Mouse (Mus musculus): Measurements from ENCODE around the gene Siglece. TPM values are rescaled to one million over a fixed set of nuclear protein-coding genes. Genes with fewer than 3 reads are reported as not detected.

Gene Siglece
- polyA plus RNA-seq, 1 experiment from 2014 or later, result 0.15 TPM

- H3K9me3 ChIP-seq (ENCODE audit: control insufficient read depth, low read length), result no peaks in the 10 kb centered on the region
- H3K27me3 ChIP-seq (ENCODE audit: control insufficient read depth, insufficient read depth, low read length), result no peaks in the 10 kb centered on the region
- no peaks in the 10 kb centered on the region for H3K36me3 ChIP-seq (ENCODE audit: control insufficient read depth, insufficient read depth, low read length)
- H3K4me2 ChIP-seq (ENCODE audit: low read depth, low read length), result no peak overlapping the region
- H3K4me3 ChIP-seq (ENCODE audit: low read depth, low read length), result no peak overlapping the region
- H3K4me1 ChIP-seq (ENCODE audit: control insufficient read depth, insufficient read depth, low read length), result 0 out of 2 replicates have a peak, but pooled peaks cover 3% of the 10 kb centered on the region
- ATAC-seq (ENCODE audit: low read depth), result no peak
- no peak overlapping the region for H3K27ac ChIP-seq (ENCODE audit: low read depth, low read length)
- H3K9ac ChIP-seq (replicated peaks; ENCODE audit: low read depth, low read length), result no peak overlapping the region
- WGBS, result 83% methylated on average over 7 of the region's 7 CpGs
These were observed 51.6 kb downstream of the Siglece start for GRCm38 (mm10) chr7:43608316-43608824.

- Histone ChIP-seq H3K36me3 (ENCODE audit: control insufficient read depth, insufficient read depth, low read length) (no peaks in the 10 kb centered on the region), H3K27me3 (ENCODE audit: control insufficient read depth, insufficient read depth, low read length) (no peaks in the 10 kb centered on the region), H3K9ac (replicated peaks; ENCODE audit: low read depth, low read length) (no peak overlapping the region), H3K4me2 (ENCODE audit: low read depth, low read length) (peak overlapping the region; percentile 71), H3K4me3 (ENCODE audit: low read depth, low read length) (no peak overlapping the region), H3K27ac (ENCODE audit: low read depth, low read length) (no peak overlapping the region), H3K9me3 (ENCODE audit: control insufficient read depth, low read length) (no peaks in the 10 kb centered on the region), H3K4me1 (ENCODE audit: control insufficient read depth, insufficient read depth, low read length) (0 out of 2 replicates have a peak, but pooled peaks cover 3% of the 10 kb centered on the region)
- ATAC-seq (ENCODE audit: low read depth), result no peak
- WGBS, result 40% methylated on average over 5 of the region's 5 CpGs
These were observed 52.1 kb downstream of the Siglece start for GRCm38 (mm10) chr7:43607743-43608287.

GRCm38 (mm10) chr7:43606896-43607742, 52.8 kb downstream of the Siglece start, which contains the start of gene Zfp819:
TSS of gene Zfp819 (plus strand) at chr7:43607169.
- Histone ChIP-seq H3K4me1 (ENCODE audit: control insufficient read depth, insufficient read depth, low read length) (0 out of 2 replicates have a peak, but pooled peaks cover 3% of the 10 kb centered on the region), H3K36me3 (ENCODE audit: control insufficient read depth, insufficient read depth, low read length) (no peaks in the 10 kb centered on the region), H3K4me2 (ENCODE audit: low read depth, low read length) (peak within 1 kb of the TSS; percentile 71), H3K9me3 (ENCODE audit: control insufficient read depth, low read length) (no peaks in the 10 kb centered on the region), H3K27ac (ENCODE audit: low read depth, low read length) (no peak within 1 kb of the TSS), H3K9ac (replicated peaks; ENCODE audit: low read depth, low read length) (peak within 1 kb of the TSS; percentile 42; the same call in 1 of the 2 replicates), H3K4me3 (ENCODE audit: low read depth, low read length) (peak within 1 kb of the TSS; percentile 33), H3K27me3 (ENCODE audit: control insufficient read depth, insufficient read depth, low read length) (no peaks in the 10 kb centered on the region)
- peak; percentile 92 for ATAC-seq (ENCODE audit: low read depth)
- WGBS, result 17% methylated on average over 41 of the region's 41 CpGs

- Histone ChIP-seq H3K4me3 (ENCODE audit: low read depth, low read length) (no peak overlapping the region), H3K9me3 (ENCODE audit: control insufficient read depth, low read length) (no peaks in the 10 kb centered on the region), H3K36me3 (ENCODE audit: control insufficient read depth, insufficient read depth, low read length) (no peaks in the 10 kb centered on the region), H3K9ac (replicated peaks; ENCODE audit: low read depth, low read length) (no peak overlapping the region), H3K4me1 (ENCODE audit: control insufficient read depth, insufficient read depth, low read length) (no peaks in the 10 kb centered on the region), H3K27me3 (ENCODE audit: control insufficient read depth, insufficient read depth, low read length) (no peaks in the 10 kb centered on the region), H3K4me2 (ENCODE audit: low read depth, low read length) (no peak overlapping the region), H3K27ac (ENCODE audit: low read depth, low read length) (no peak overlapping the region)
- WGBS, result 9% methylated on average over 5 of the region's 5 CpGs
- no peak for ATAC-seq (ENCODE audit: low read depth)
These were observed 58.1 kb downstream of the Siglece start for GRCm38 (mm10) chr7:43601884-43602283.

Other genes starting within 250 kb of the Siglece start
- not detected in 2 replicates for gene Lim2, start 232.5 kb downstream of the Siglece start, polyA plus RNA-seq (2014; fragmentation: Nextera tagmentation; extraction: Ambion mirVana)
- gene Nkg7, start 223.1 kb downstream of the Siglece start, polyA plus RNA-seq (2014; fragmentation: Nextera tagmentation; extraction: Ambion mirVana), result not detected in 2 replicates
- not detected in 2 replicates for gene Cldnd2, start 219.4 kb downstream of the Siglece start, polyA plus RNA-seq (2014; fragmentation: Nextera tagmentation; extraction: Ambion mirVana)
- gene Etfb, start 216.1 kb downstream of the Siglece start, polyA plus RNA-seq (2014; fragmentation: Nextera tagmentation; extraction: Ambion mirVana), result 107 and 129 TPM in 2 replicates
- 0.27 and 0.41 TPM in 2 replicates for gene Gm45233, start 216.0 kb downstream of the Siglece start, polyA plus RNA-seq (2014; fragmentation: Nextera tagmentation; extraction: Ambion mirVana)
- 13.6 and 15.4 TPM in 2 replicates for gene Vsig10l, start 197.0 kb downstream of the Siglece start, polyA plus RNA-seq (2014; fragmentation: Nextera tagmentation; extraction: Ambion mirVana)
- 9.8 and 14.6 TPM in 2 replicates for gene Iglon5, start 170.1 kb downstream of the Siglece start, polyA plus RNA-seq (2014; fragmentation: Nextera tagmentation; extraction: Ambion mirVana)
- 0.05 TPM in 1 of 2 replicates, not detected in the other for gene 4931406B18Rik, start 154.2 kb downstream of the Siglece start, polyA plus RNA-seq (2014; fragmentation: Nextera tagmentation; extraction: Ambion mirVana)
- 0.87 and 1.3 TPM in 2 replicates for gene Cd33, start 115.7 kb downstream of the Siglece start, polyA plus RNA-seq (2014; fragmentation: Nextera tagmentation; extraction: Ambion mirVana)
- gene Zfp658, start 97.9 kb downstream of the Siglece start, polyA plus RNA-seq (2014; fragmentation: Nextera tagmentation; extraction: Ambion mirVana), result 7.8 and 10.7 TPM in 2 replicates
- 16.5 and 19.8 TPM in 2 replicates for gene Zfp719, start 80.6 kb downstream of the Siglece start, polyA plus RNA-seq (2014; fragmentation: Nextera tagmentation; extraction: Ambion mirVana)
- 0.24 and 0.44 TPM in 2 replicates for gene Zfp819, start 53.0 kb downstream of the Siglece start, polyA plus RNA-seq (2014; fragmentation: Nextera tagmentation; extraction: Ambion mirVana)
- gene Ceacam18, start 25.5 kb downstream of the Siglece start, polyA plus RNA-seq (2014; fragmentation: Nextera tagmentation; extraction: Ambion mirVana), result 0.13 and 0.20 TPM in 2 replicates
- gene Ctu1, start 11.9 kb upstream of the Siglece start, polyA plus RNA-seq (2014; fragmentation: Nextera tagmentation; extraction: Ambion mirVana), result 14.4 and 15.0 TPM in 2 replicates
- gene Klk14, start 30.3 kb upstream of the Siglece start, polyA plus RNA-seq (2014; fragmentation: Nextera tagmentation; extraction: Ambion mirVana), result not detected in 2 replicates
- 0.11 TPM in 1 of 2 replicates, not detected in the other for gene Klk13, start 52.4 kb upstream of the Siglece start, polyA plus RNA-seq (2014; fragmentation: Nextera tagmentation; extraction: Ambion mirVana)
- gene Klk12, start 108.7 kb upstream of the Siglece start, polyA plus RNA-seq (2014; fragmentation: Nextera tagmentation; extraction: Ambion mirVana), result not detected in 2 replicates
- not detected in 2 replicates for gene Klk11, start 114.4 kb upstream of the Siglece start, polyA plus RNA-seq (2014; fragmentation: Nextera tagmentation; extraction: Ambion mirVana)
- gene Klk10, start 120.9 kb upstream of the Siglece start, polyA plus RNA-seq (2014; fragmentation: Nextera tagmentation; extraction: Ambion mirVana), result not detected in 2 replicates
- gene Klk9, start 131.7 kb upstream of the Siglece start, polyA plus RNA-seq (2014; fragmentation: Nextera tagmentation; extraction: Ambion mirVana), result not detected in 2 replicates
- 7.6 and 8.6 TPM in 2 replicates for gene Klk8, start 137.4 kb upstream of the Siglece start, polyA plus RNA-seq (2014; fragmentation: Nextera tagmentation; extraction: Ambion mirVana)
- gene Klk7, start 151.1 kb upstream of the Siglece start, polyA plus RNA-seq (2014; fragmentation: Nextera tagmentation; extraction: Ambion mirVana), result not detected in 2 replicates
- not detected in 2 replicates for gene Klk6, start 164.3 kb upstream of the Siglece start, polyA plus RNA-seq (2014; fragmentation: Nextera tagmentation; extraction: Ambion mirVana)
- gene Klk5, start 181.8 kb upstream of the Siglece start, polyA plus RNA-seq (2014; fragmentation: Nextera tagmentation; extraction: Ambion mirVana), result not detected in 2 replicates
- 0.50 and 0.66 TPM in 2 replicates for gene Klk4, start 221.0 kb upstream of the Siglece start, polyA plus RNA-seq (2014; fragmentation: Nextera tagmentation; extraction: Ambion mirVana)

Measured in neural tube, embryonic 14.5 days (tissue).